Mouse (Mus musculus): ENCODE measurements around the gene Tmem44. TPM values are rescaled to one million over a fixed set of nuclear protein-coding genes. Genes with fewer than 3 reads are reported as not detected.

The Tmem44 gene
- polyA plus RNA-seq, 1 experiment from 2014 or later: 69.3 TPM

GRCm38 (mm10) chr16:30548291-30548690, 2.4 kb downstream of the Tmem44 start:
- Histone ChIP-seq H3K9ac (peak overlapping the region; percentile 89; the same call in 1 of the 2 replicates), H3K9me3 (no peaks in the 10 kb centered on the region), H3K36me3 (peaks cover 37% of the 10 kb centered on the region), H3K4me3 (peak overlapping the region; percentile 67), H3K4me2 (peak overlapping the region; percentile 60), H3K4me1 (replicated peaks) (peaks cover 30% of the 10 kb centered on the region), H3K27me3 (no peaks in the 10 kb centered on the region), H3K27ac (replicated peaks) (no peak overlapping the region)
- no peak for ATAC-seq (ENCODE audit: low read depth)
- 83% methylated on average over 5 of the region's 5 CpGs for WGBS

- Histone ChIP-seq H3K4me3 (no peak overlapping the region), H3K36me3 (peaks cover 63% of the 10 kb centered on the region), H3K27ac (replicated peaks) (no peak overlapping the region), H3K9ac (no peak overlapping the region), H3K4me2 (no peak overlapping the region), H3K27me3 (no peaks in the 10 kb centered on the region), H3K4me1 (replicated peaks) (peaks cover 20% of the 10 kb centered on the region), H3K9me3 (no peaks in the 10 kb centered on the region)
- no peak for ATAC-seq (ENCODE audit: low read depth)
- WGBS: 85% methylated on average over 4 of the region's 4 CpGs
These were observed 5.9 kb downstream of the Tmem44 start for GRCm38 (mm10) chr16:30544693-30545092.

- H3K4me2 ChIP-seq: no peak overlapping the region
- H3K4me1 ChIP-seq (replicated peaks): peaks cover 7% of the 10 kb centered on the region
- H3K27ac ChIP-seq (replicated peaks): no peak overlapping the region
- WGBS: 84% methylated on average over 9 of the region's 9 CpGs
- no peaks in the 10 kb centered on the region for H3K9me3 ChIP-seq
- no peak for ATAC-seq (ENCODE audit: low read depth)
- no peak overlapping the region for H3K4me3 ChIP-seq
- H3K36me3 ChIP-seq: peaks cover 67% of the 10 kb centered on the region
- no peaks in the 10 kb centered on the region for H3K27me3 ChIP-seq
- no peak overlapping the region for H3K9ac ChIP-seq
These were observed 7.3 kb downstream of the Tmem44 start for GRCm38 (mm10) chr16:30543386-30543785.

GRCm38 (mm10) chr16:30542826-30543225, 7.8 kb downstream of the Tmem44 start:
- Histone ChIP-seq H3K9me3 (no peaks in the 10 kb centered on the region), H3K27me3 (no peaks in the 10 kb centered on the region)
- no peak for ATAC-seq (ENCODE audit: low read depth)

GRCm38 (mm10) chr16:30540107-30541001, 10.3 kb downstream of the Tmem44 start:
- no peak overlapping the region for H3K27ac ChIP-seq (replicated peaks)
- no peak for ATAC-seq (ENCODE audit: low read depth)
- no peaks in the 10 kb centered on the region for H3K9me3 ChIP-seq
- H3K4me2 ChIP-seq: peak overlapping the region; percentile 6; the same call in 1 of the 2 replicates
- no peaks in the 10 kb centered on the region for H3K4me1 ChIP-seq (replicated peaks)
- H3K4me3 ChIP-seq: 0 out of 2 replicates have a peak overlapping the region, but pooled peaks have one; percentile 5
- no peaks in the 10 kb centered on the region for H3K27me3 ChIP-seq
- 72% methylated on average over 20 of the region's 20 CpGs for WGBS
- peak overlapping the region; percentile 5; the same call in 1 of the 2 replicates for H3K9ac ChIP-seq
- H3K36me3 ChIP-seq: peaks cover 62% of the 10 kb centered on the region

More at GRCm38 (mm10) chr16:30542826-30543225, 7.8 kb downstream of the Tmem44 start:
- H3K27ac ChIP-seq (replicated peaks): no peak overlapping the region
- H3K4me2 ChIP-seq: no peak overlapping the region
- 0 out of 2 replicates have a peak, but pooled peaks cover 2% of the 10 kb centered on the region for H3K4me1 ChIP-seq (replicated peaks)
- 84% methylated on average over 6 of the region's 6 CpGs for WGBS
- H3K9ac ChIP-seq: no peak overlapping the region
- H3K36me3 ChIP-seq: peaks cover 67% of the 10 kb centered on the region
- no peak overlapping the region for H3K4me3 ChIP-seq

GRCm38 (mm10) chr16:30539433-30539832, 11.2 kb downstream of the Tmem44 start:
- 27% methylated on average over 10 of the region's 10 CpGs for WGBS
- no peak overlapping the region for H3K9ac ChIP-seq
- H3K36me3 ChIP-seq: peaks cover 56% of the 10 kb centered on the region
- no peak; the same call in 1 of the 2 replicates for ATAC-seq (ENCODE audit: low read depth)
- H3K4me2 ChIP-seq: no peak overlapping the region
- H3K27ac ChIP-seq (replicated peaks): no peak overlapping the region
- H3K27me3 ChIP-seq: no peaks in the 10 kb centered on the region
- H3K4me3 ChIP-seq: no peak overlapping the region
- no peaks in the 10 kb centered on the region for H3K4me1 ChIP-seq (replicated peaks)
- no peaks in the 10 kb centered on the region for H3K9me3 ChIP-seq

GRCm38 (mm10) chr16:30535075-30535474, 15.6 kb downstream of the Tmem44 start:
- no peak for ATAC-seq (ENCODE audit: low read depth)
- H3K27me3 ChIP-seq: no peaks in the 10 kb centered on the region
- no peaks in the 10 kb centered on the region for H3K4me1 ChIP-seq (replicated peaks)
- no peaks in the 10 kb centered on the region for H3K9me3 ChIP-seq
- H3K4me2 ChIP-seq: no peak overlapping the region
- WGBS: 95% methylated on average over 1 of the region's 1 CpGs
- no peak overlapping the region for H3K4me3 ChIP-seq
- H3K9ac ChIP-seq: no peak overlapping the region
- peaks cover 33% of the 10 kb centered on the region for H3K36me3 ChIP-seq
- no peak overlapping the region for H3K27ac ChIP-seq (replicated peaks)

- Histone ChIP-seq H3K27me3 (no peaks in the 10 kb centered on the region), H3K27ac (replicated peaks) (no peak overlapping the region), H3K4me1 (replicated peaks) (no peaks in the 10 kb centered on the region), H3K4me3 (no peak overlapping the region), H3K4me2 (no peak overlapping the region), H3K36me3 (peaks cover 45% of the 10 kb centered on the region), H3K9ac (peak overlapping the region; percentile 26; the same call in 1 of the 2 replicates), H3K9me3 (no peaks in the 10 kb centered on the region)
- no peak for ATAC-seq (ENCODE audit: low read depth)
- WGBS: 38% methylated on average over 4 of the region's 4 CpGs
These were observed 17.1 kb downstream of the Tmem44 start for GRCm38 (mm10) chr16:30533592-30533991.

GRCm38 (mm10) chr16:30532929-30533328, 17.7 kb downstream of the Tmem44 start:
- Histone ChIP-seq H3K36me3 (peaks cover 47% of the 10 kb centered on the region), H3K4me1 (replicated peaks) (no peaks in the 10 kb centered on the region), H3K4me2 (no peak overlapping the region), H3K27me3 (no peaks in the 10 kb centered on the region), H3K4me3 (no peak overlapping the region), H3K9me3 (no peaks in the 10 kb centered on the region), H3K27ac (replicated peaks) (no peak overlapping the region), H3K9ac (no peak overlapping the region)
- ATAC-seq (ENCODE audit: low read depth): no peak
- WGBS: 31% methylated on average over 1 of the region's 1 CpGs

GRCm38 (mm10) chr16:30531761-30532406, 18.8 kb downstream of the Tmem44 start:
- H3K4me2 ChIP-seq: no peak overlapping the region
- ATAC-seq (ENCODE audit: low read depth): peak; percentile 51

GRCm38 (mm10) chr16:30530815-30531214, 19.8 kb downstream of the Tmem44 start:
- H3K36me3 ChIP-seq: peaks cover 54% of the 10 kb centered on the region
- ATAC-seq (ENCODE audit: low read depth): no peak
- 48% methylated on average over 4 of the region's 4 CpGs for WGBS
- no peaks in the 10 kb centered on the region for H3K9me3 ChIP-seq
- H3K9ac ChIP-seq: no peak overlapping the region
- H3K27ac ChIP-seq (replicated peaks): no peak overlapping the region
- H3K4me1 ChIP-seq (replicated peaks): no peaks in the 10 kb centered on the region
- no peak overlapping the region for H3K4me3 ChIP-seq
- no peak overlapping the region for H3K4me2 ChIP-seq
- H3K27me3 ChIP-seq: no peaks in the 10 kb centered on the region

More at GRCm38 (mm10) chr16:30531761-30532406, 18.8 kb downstream of the Tmem44 start:
- Histone ChIP-seq H3K4me3 (no peak overlapping the region), H3K9ac (no peak overlapping the region), H3K36me3 (peaks cover 51% of the 10 kb centered on the region), H3K9me3 (no peaks in the 10 kb centered on the region), H3K27ac (replicated peaks) (no peak overlapping the region), H3K27me3 (no peaks in the 10 kb centered on the region), H3K4me1 (replicated peaks) (no peaks in the 10 kb centered on the region)
- WGBS: 29% methylated on average over 20 of the region's 20 CpGs

- H3K9me3 ChIP-seq: no peaks in the 10 kb centered on the region
- no peak overlapping the region for H3K4me2 ChIP-seq
- no peak for ATAC-seq (ENCODE audit: low read depth)
- H3K4me1 ChIP-seq (replicated peaks): no peaks in the 10 kb centered on the region
- no peaks in the 10 kb centered on the region for H3K27me3 ChIP-seq
- 90% methylated on average over 8 of the region's 8 CpGs for WGBS
- H3K27ac ChIP-seq (replicated peaks): no peak overlapping the region
- H3K36me3 ChIP-seq: peaks cover 58% of the 10 kb centered on the region
- no peak overlapping the region for H3K9ac ChIP-seq
- H3K4me3 ChIP-seq: no peak overlapping the region
These were observed 22.3 kb downstream of the Tmem44 start for GRCm38 (mm10) chr16:30528386-30528785.
